Mouse (Mus musculus) myocyte (in vitro differentiated cells): ENCODE results near the gene Lrrc37a. TPM values are rescaled to one million over a fixed set of nuclear protein-coding genes. Genes with fewer than 3 reads are reported as not detected.
A peak's percentile ranks its signal among the peaks of the same experiment; 100 is the strongest.

Experiments used
- H3K27me3 ChIP-seq: one replicate; pipeline ENCODE4 v1.6.1; 2011; ENCODE audit not compliant: control insufficient read depth, insufficient read depth, insufficient read length
- H3K36me3 ChIP-seq: one replicate; pipeline ENCODE4 v1.6.1; 2011; ENCODE audit not compliant: control insufficient read depth, insufficient read depth
- H3K4me2 ChIP-seq: one replicate; pipeline ENCODE4 v1.6.1; 2011; ENCODE audit warnings: low read depth, control low read depth
- H3K4me3 ChIP-seq: one replicate; pipeline ENCODE4 v1.5.1; 2011; ENCODE audit warnings: mild to moderate bottlenecking, control low read depth, moderate library complexity
- H3K79me2 ChIP-seq: one replicate; pipeline ENCODE4 v1.6.1; 2011; ENCODE audit not compliant: control insufficient read depth, insufficient read depth
- H3ac ChIP-seq: one replicate; pipeline ENCODE4 v1.6.1; 2011; ENCODE audit not compliant: control insufficient read depth, insufficient read length
- CEBPB ChIP-seq: IDR thresholded peaks from 2 replicates; pipeline ENCODE4 v1.6.1; 2011; ENCODE audit warnings: mild to moderate bottlenecking, moderate library complexity; ENCODE audit not compliant: poor library complexity, insufficient read depth, severe bottlenecking
- E2F4 ChIP-seq: IDR thresholded peaks from one replicate; pipeline ENCODE4 v1.6.1; 2011; ENCODE audit warnings: mild to moderate bottlenecking, control low read depth, moderate library complexity; ENCODE audit not compliant: insufficient read depth
- MAX ChIP-seq: IDR thresholded peaks from one replicate; pipeline ENCODE4 v1.6.1; 2011; ENCODE audit warnings: low read depth, mild to moderate bottlenecking, control low read depth
- MYOD1 ChIP-seq, 3 experiments: IDR thresholded peaks; one replicate each; pipeline ENCODE4 v1.6.1; 2011; ENCODE audit warnings: control low read depth in 2 of 3, low read depth in 2 of 3, mild to moderate bottlenecking in 2 of 3, moderate library complexity in 1 of 3; ENCODE audit not compliant: insufficient read length in 2 of 3, control insufficient read depth in 1 of 3
- MYOG ChIP-seq, 3 experiments: IDR thresholded peaks; one replicate each; pipeline ENCODE4 v1.6.1; 2011; ENCODE audit warnings: control low read depth in 2 of 3, low read depth in 2 of 3, mild to moderate bottlenecking in 2 of 3; ENCODE audit not compliant: insufficient read length in 2 of 3, control insufficient read depth in 1 of 3, insufficient read depth in 1 of 3
- POLR2A ChIP-seq: IDR thresholded peaks from one replicate; pipeline ENCODE4 v1.6.1; 2011; ENCODE audit warnings: low read depth, mild to moderate bottlenecking, control low read depth, moderate library complexity; ENCODE audit not compliant: insufficient read length
- POLR2AphosphoS2 ChIP-seq: IDR thresholded peaks from one replicate; pipeline ENCODE4 v1.6.1; 2011; ENCODE audit warnings: low read depth, control low read depth; ENCODE audit not compliant: insufficient read length
- REST ChIP-seq: IDR thresholded peaks from one replicate; pipeline ENCODE4 v1.6.1; 2011; ENCODE audit warnings: mild to moderate bottlenecking, control low read depth, moderate library complexity; ENCODE audit not compliant: insufficient read depth, insufficient read length
- SRF ChIP-seq: IDR thresholded peaks from one replicate; pipeline ENCODE4 v1.6.1; 2011; ENCODE audit warnings: low read depth; ENCODE audit not compliant: control insufficient read depth, insufficient read length
- TCF12 ChIP-seq: IDR thresholded peaks from one replicate; pipeline ENCODE4 v1.6.1; 2011; ENCODE audit warnings: mild to moderate bottlenecking, control low read depth; ENCODE audit not compliant: poor library complexity, insufficient read depth, severe bottlenecking
- TCF3 ChIP-seq: IDR thresholded peaks from one replicate; pipeline ENCODE4 v1.6.1; 2011; ENCODE audit warnings: low read depth, control low read depth; ENCODE audit not compliant: insufficient read length
- USF1 ChIP-seq: IDR thresholded peaks from one replicate; pipeline ENCODE4 v1.6.1; 2011; ENCODE audit warnings: low read depth, mild to moderate bottlenecking, control low read depth, moderate library complexity
- polyA plus RNA-seq: library from polyadenylated mRNA; unstranded; fragments of >200 nt; fragmentation: generic; extraction: Trizol; gene quantifications from one replicate; pipeline ENCODE4 v1.2.1, GENCODE M21; 2012; ENCODE audit warnings: missing spikeins

The Lrrc37a gene
- polyA plus RNA-seq, 1 experiment: not detected

DNA sequence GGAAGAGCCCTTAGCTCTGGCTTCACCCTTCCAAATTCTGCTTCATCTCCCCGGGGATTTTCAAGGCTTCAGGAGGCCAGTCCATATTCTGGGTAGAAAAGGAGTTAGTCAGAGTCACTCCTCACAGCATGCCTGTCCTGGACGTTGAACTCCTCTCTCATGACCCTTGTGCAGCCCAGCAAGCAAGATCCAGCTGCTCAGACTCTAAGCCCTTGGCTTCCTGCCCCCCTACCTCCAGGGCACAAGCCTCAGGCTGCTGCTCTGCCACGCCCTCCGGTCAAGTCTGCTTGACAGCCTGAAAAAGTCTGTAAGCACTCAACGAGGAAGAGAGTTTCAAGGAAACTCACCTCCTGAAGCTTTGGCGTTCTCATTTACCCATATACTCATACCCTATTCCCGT is 97.8 kb downstream of the Lrrc37a start:
- Histone ChIP-seq H3K4me2 (no peak overlapping the region), H3ac (no peak overlapping the region), H3K36me3 (no peaks in the 10 kb centered on the region), H3K4me3 (no peak overlapping the region), H3K27me3 (no peaks in the 10 kb centered on the region), H3K79me2 (peaks cover 27% of the 10 kb centered on the region)
- peak in 1 of 3 experiments; percentile 68 for TF ChIP-seq MYOG (IDR thresholded peaks at IDR 0.05; ENCODE audit: control insufficient read depth in 1 of 3, insufficient read depth in 1 of 3, insufficient read length in 2 of 3, low read depth in 2 of 3)
- TF ChIP-seq USF1: no peak
- peak in 2 of 3 experiments; percentile 1 to 45 for TF ChIP-seq MYOD1 (IDR thresholded peaks at IDR 0.05; ENCODE audit: control insufficient read depth in 1 of 3, insufficient read length in 2 of 3, low read depth in 2 of 3)

- Histone ChIP-seq H3K79me2 (peaks cover 20% of the 10 kb centered on the region), H3K27me3 (no peaks in the 10 kb centered on the region)
These were observed 98.6 kb downstream of the Lrrc37a start for GRCm38 (mm10) chr11:103405814-103406213.

GRCm38 (mm10) chr11:103404618-103405017 is 99.8 kb downstream of the Lrrc37a start:
- Histone ChIP-seq H3K4me3 (no peak overlapping the region), H3ac (no peak overlapping the region), H3K4me2 (no peak overlapping the region), H3K36me3 (peaks cover 4% of the 10 kb centered on the region), H3K79me2 (peaks cover 12% of the 10 kb centered on the region), H3K27me3 (no peaks in the 10 kb centered on the region)
- TF ChIP-seq REST (no peak), E2F4 (no peak)

More at GRCm38 (mm10) chr11:103405814-103406213, 98.6 kb downstream of the Lrrc37a start:
- Histone ChIP-seq H3K36me3 (peaks cover 4% of the 10 kb centered on the region), H3K4me3 (no peak overlapping the region), H3K4me2 (no peak overlapping the region), H3ac (no peak overlapping the region)
- TF ChIP-seq MYOG (IDR thresholded peaks at IDR 0.05; ENCODE audit: control insufficient read depth in 1 of 3, insufficient read depth in 1 of 3, insufficient read length in 2 of 3, low read depth in 2 of 3): no peak
- no peak for TF ChIP-seq MYOD1 (IDR thresholded peaks at IDR 0.05; ENCODE audit: control insufficient read depth in 1 of 3, insufficient read length in 2 of 3, low read depth in 2 of 3)
- no peak for TF ChIP-seq TCF3

- Histone ChIP-seq H3K27me3 (no peaks in the 10 kb centered on the region), H3K79me2 (peaks cover 12% of the 10 kb centered on the region), H3ac (no peak overlapping the region), H3K4me2 (no peak overlapping the region), H3K36me3 (peaks cover 4% of the 10 kb centered on the region), H3K4me3 (no peak overlapping the region)
- TF ChIP-seq MAX: no peak
- TF ChIP-seq TCF3: no peak
- no peak for TF ChIP-seq E2F4
- no peak for TF ChIP-seq CEBPB
- TF ChIP-seq USF1: no peak
- no peak for TF ChIP-seq POLR2A
- no peak for TF ChIP-seq TCF12
- no peak for TF ChIP-seq SRF
- TF ChIP-seq POLR2AphosphoS2: no peak
- TF ChIP-seq MYOD1 (IDR thresholded peaks at IDR 0.05; ENCODE audit: control insufficient read depth in 1 of 3, insufficient read length in 2 of 3, low read depth in 2 of 3): no peak
- no peak for TF ChIP-seq MYOG (IDR thresholded peaks at IDR 0.05; ENCODE audit: control insufficient read depth in 1 of 3, insufficient read depth in 1 of 3, insufficient read length in 2 of 3, low read depth in 2 of 3)
- TF ChIP-seq REST: no peak
These were observed 100.6 kb downstream of the Lrrc37a start for GRCm38 (mm10) chr11:103403776-103404175.

GRCm38 (mm10) chr11:103402738-103403137 is 101.7 kb downstream of the Lrrc37a start:
- Histone ChIP-seq H3ac (no peak overlapping the region), H3K36me3 (peaks cover 9% of the 10 kb centered on the region), H3K4me3 (no peak overlapping the region), H3K27me3 (no peaks in the 10 kb centered on the region), H3K79me2 (peaks cover 12% of the 10 kb centered on the region), H3K4me2 (no peak overlapping the region)
- TF ChIP-seq TCF3: no peak
- TF ChIP-seq USF1: no peak
- no peak for TF ChIP-seq POLR2A
- TF ChIP-seq E2F4: no peak
- no peak for TF ChIP-seq REST
- TF ChIP-seq MAX: no peak
- no peak for TF ChIP-seq MYOD1 (IDR thresholded peaks at IDR 0.05; ENCODE audit: control insufficient read depth in 1 of 3, insufficient read length in 2 of 3, low read depth in 2 of 3)
- no peak for TF ChIP-seq POLR2AphosphoS2
- no peak for TF ChIP-seq CEBPB

- no peak overlapping the region for H3ac ChIP-seq
- H3K4me2 ChIP-seq: no peak overlapping the region
- peaks cover 12% of the 10 kb centered on the region for H3K79me2 ChIP-seq
- H3K36me3 ChIP-seq: peaks cover 13% of the 10 kb centered on the region
- TF ChIP-seq CEBPB (no peak), MYOD1 (IDR thresholded peaks at IDR 0.05; ENCODE audit: control insufficient read depth in 1 of 3, insufficient read length in 2 of 3, low read depth in 2 of 3) (no peak), TCF3 (no peak), REST (no peak), E2F4 (no peak), TCF12 (no peak), POLR2A (no peak), POLR2AphosphoS2 (no peak), MYOG (IDR thresholded peaks at IDR 0.05; ENCODE audit: control insufficient read depth in 1 of 3, insufficient read depth in 1 of 3, insufficient read length in 2 of 3, low read depth in 2 of 3) (no peak), USF1 (no peak), SRF (no peak), MAX (no peak)
- no peak overlapping the region for H3K4me3 ChIP-seq
- H3K27me3 ChIP-seq: no peaks in the 10 kb centered on the region
These were observed 102.2 kb downstream of the Lrrc37a start for GRCm38 (mm10) chr11:103402198-103402597.
